Mouse (Mus musculus) stomach, postnatal 0 days (tissue): ENCODE results near the gene Rapgef3. TPM values are rescaled to one million over a fixed set of nuclear protein-coding genes. Genes with fewer than 3 reads are reported as not detected.

Experiments used
- ATAC-seq: fragments of 200-750 bp; cut with Nextera tagmentation; 2 replicates; pipeline ENCODE4 v1.8.0; 2017; ENCODE audit not compliant: low FRiP score, low TSS enrichment
- DNase-seq: peaks from one replicate; pipeline ENCODE4 v3.0.0-alpha.2; 2016; ENCODE audit warnings: low spot score
- H3K27ac ChIP-seq: fragments of 300-500 bp; sonication (generic); replicated peaks from 2 replicates; pipeline ENCODE4 v1.5.1; 2014; ENCODE audit warnings: mild to moderate bottlenecking, control low read depth
- H3K27me3 ChIP-seq: fragments of 300-500 bp; sonication (generic); 2 replicates; pipeline ENCODE4 v1.6.1; 2014; ENCODE audit warnings: low read length; ENCODE audit not compliant: control insufficient read depth, insufficient read depth
- H3K36me3 ChIP-seq: fragments of 300-500 bp; sonication (generic); 2 replicates; pipeline ENCODE4 v1.6.1; 2014; ENCODE audit warnings: low read length, mixed read lengths; ENCODE audit not compliant: control insufficient read depth, insufficient read depth
- H3K4me1 ChIP-seq: fragments of 300-500 bp; sonication (generic); replicated peaks from 2 replicates; pipeline ENCODE4 v1.6.1; 2014; ENCODE audit warnings: antibody characterized with exemption; ENCODE audit not compliant: control insufficient read depth, insufficient read depth
- H3K4me2 ChIP-seq: fragments of 300-500 bp; sonication (generic); replicated peaks from 2 replicates; pipeline ENCODE4 v1.6.1; 2014; ENCODE audit warnings: low read depth, mild to moderate bottlenecking, control low read depth, moderate library complexity
- H3K4me3 ChIP-seq: fragments of 300-500 bp; sonication (generic); 2 replicates; pipeline ENCODE4 v1.5.1; 2014; ENCODE audit warnings: low read depth, low read length, control low read depth
- H3K9ac ChIP-seq: fragments of 300-500 bp; sonication (generic); 2 replicates; pipeline ENCODE4 v1.6.1; 2014; ENCODE audit warnings: mild to moderate bottlenecking, low read length, control low read depth, mixed read lengths
- H3K9me3 ChIP-seq: fragments of 300-500 bp; sonication (generic); 2 replicates; pipeline ENCODE4 v1.6.1; 2016; ENCODE audit warnings: low read length; ENCODE audit not compliant: control insufficient read depth
- CTCF ChIP-seq: IDR thresholded peaks from 2 replicates; pipeline ENCODE4 v1.5.1; 2016; ENCODE audit warnings: antibody characterized with exemption, low read depth, mild to moderate bottlenecking, moderate library complexity
- EP300 ChIP-seq: optimal IDR thresholded peaks from 2 replicates; pipeline ENCODE3; 2016; ENCODE audit warnings: antibody characterized with exemption
- WGBS: fragments of 180-500 bp; shearing (Covaris S2); extraction: QIAGEN DNeasy Blood & Tissue Kit; methylation state at CpG from one replicate; pipeline ENCODE4 v1.1.7; 2014; 5-methylcytosine and 5-hydroxymethylcytosine counted together
- polyA plus RNA-seq: library from polyadenylated mRNA; unstranded; fragments of >200 nt; fragmentation: Nextera tagmentation; extraction: Ambion mirVana; gene quantifications from 2 replicates; pipeline ENCODE4 v1.2.1, GENCODE M21; 2015

Rapgef3 gene
- polyA plus RNA-seq, 1 experiment from 2014 or later, result 3.2 TPM

DNA sequence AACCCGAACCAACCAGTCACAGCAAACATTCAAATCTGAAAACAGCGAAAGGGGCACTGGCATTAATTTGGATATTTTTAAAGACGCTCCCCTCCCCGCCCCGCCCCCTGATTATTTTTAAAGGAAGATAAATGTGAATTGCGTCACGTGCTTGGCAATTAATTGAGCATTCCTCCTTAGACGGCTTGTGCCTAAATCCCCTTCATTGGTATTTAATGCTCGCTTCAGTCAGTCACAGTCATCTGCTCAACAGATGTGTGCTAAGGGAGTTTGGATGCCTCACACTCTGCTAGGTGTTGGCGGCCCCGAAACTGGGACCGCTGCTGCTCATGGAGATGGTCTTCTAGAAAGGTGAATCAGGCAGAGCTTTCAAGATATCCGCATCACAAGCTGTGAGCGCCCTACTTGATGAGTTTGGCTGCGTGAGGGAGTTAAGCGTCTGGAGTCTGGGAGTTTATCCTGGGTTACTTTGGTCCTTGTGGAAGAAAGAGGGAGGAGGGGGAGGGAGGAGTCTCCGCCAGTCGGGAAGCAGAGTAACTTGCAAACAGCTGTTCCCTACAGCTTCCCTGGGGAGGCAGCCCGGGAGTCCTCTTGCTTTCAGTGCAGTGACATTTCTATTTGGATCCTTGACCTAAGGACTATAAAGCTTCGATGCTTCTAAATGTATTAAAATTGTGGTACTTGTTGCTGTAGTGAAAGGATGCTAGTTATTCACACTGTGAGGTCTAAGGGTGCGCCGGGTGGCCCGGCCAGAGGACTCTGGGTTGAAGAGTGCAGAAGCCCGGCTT lies 14.4 kb upstream of the Rapgef3 start:
- no peaks in the 10 kb centered on the region for H3K36me3 ChIP-seq
- peak overlapping the region; percentile 45 for H3K4me2 ChIP-seq
- 9% methylated on average over 24 of the region's 24 CpGs for WGBS
- no peak overlapping the region for H3K4me3 ChIP-seq
- DNase-seq (no peak), ATAC-seq (no peak)
- TF ChIP-seq EP300 (no peak), CTCF (no peak)
- H3K9me3 ChIP-seq, result no peaks in the 10 kb centered on the region
- 0 out of 2 replicates have a peak, but pooled peaks cover 2% of the 10 kb centered on the region for H3K4me1 ChIP-seq
- H3K27ac ChIP-seq, result peak overlapping the region; percentile 65
- no peak overlapping the region for H3K9ac ChIP-seq
- no peaks in the 10 kb centered on the region for H3K27me3 ChIP-seq

DNA sequence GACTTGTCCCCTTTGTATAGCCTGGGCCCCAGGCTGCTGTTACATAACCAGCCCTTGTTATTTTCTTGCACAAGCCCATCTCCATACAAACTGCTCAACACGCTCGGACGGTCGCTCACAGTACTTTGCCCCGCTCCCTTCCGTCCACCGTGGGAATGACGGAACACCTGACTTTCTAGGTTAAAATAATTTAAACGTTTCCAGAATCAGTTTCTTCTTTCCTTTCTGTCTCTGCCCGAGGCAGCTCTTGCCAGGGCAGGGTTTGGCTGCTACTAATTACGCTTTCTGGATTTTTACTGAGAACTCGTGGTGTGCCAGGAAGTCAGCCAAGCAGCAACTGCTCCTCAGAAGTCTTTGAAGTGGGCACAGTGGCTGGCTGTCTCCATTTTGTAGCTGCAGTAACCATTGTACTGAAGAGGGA lies 12.8 kb upstream of the Rapgef3 start:
- Histone ChIP-seq H3K9me3 (no peaks in the 10 kb centered on the region), H3K4me3 (no peak overlapping the region), H3K27me3 (no peaks in the 10 kb centered on the region), H3K27ac (peak overlapping the region; percentile 49; the same call in 1 of the 2 replicates), H3K36me3 (no peaks in the 10 kb centered on the region), H3K9ac (no peak overlapping the region), H3K4me1 (0 out of 2 replicates have a peak, but pooled peaks cover 2% of the 10 kb centered on the region), H3K4me2 (no peak overlapping the region)
- ATAC-seq (no peak), DNase-seq (no peak)
- TF ChIP-seq EP300 (no peak), CTCF (no peak)
- WGBS, result 59% methylated on average over 12 of the region's 12 CpGs

GRCm38 (mm10) chr15:97779576-97779975 lies 11.8 kb upstream of the Rapgef3 start:
- H3K4me3 ChIP-seq, result no peak overlapping the region
- ATAC-seq (no peak), DNase-seq (no peak)
- no peak overlapping the region for H3K4me2 ChIP-seq
- H3K27ac ChIP-seq, result no peak overlapping the region
- H3K9ac ChIP-seq, result no peak overlapping the region
- H3K36me3 ChIP-seq, result no peaks in the 10 kb centered on the region
- no peaks in the 10 kb centered on the region for H3K9me3 ChIP-seq
- 0 out of 2 replicates have a peak, but pooled peaks cover 2% of the 10 kb centered on the region for H3K4me1 ChIP-seq
- H3K27me3 ChIP-seq, result no peaks in the 10 kb centered on the region
- TF ChIP-seq EP300 (no peak), CTCF (no peak)
- WGBS, result 96% methylated on average over 1 of the region's 1 CpGs

- H3K4me1 ChIP-seq, result 0 out of 2 replicates have a peak, but pooled peaks cover 2% of the 10 kb centered on the region
- ATAC-seq (no peak), DNase-seq (no peak)
- H3K27ac ChIP-seq, result no peak within 1 kb of the TSS; the same call in 1 of the 2 replicates
- TF ChIP-seq CTCF, result no peak
- no peak for TF ChIP-seq EP300
- H3K4me2 ChIP-seq, result no peak within 1 kb of the TSS
- H3K9ac ChIP-seq, result no peak within 1 kb of the TSS
- no peak within 1 kb of the TSS for H3K4me3 ChIP-seq
- H3K27me3 ChIP-seq, result no peaks in the 10 kb centered on the region
- no peaks in the 10 kb centered on the region for H3K9me3 ChIP-seq
- H3K36me3 ChIP-seq, result no peaks in the 10 kb centered on the region
- 70% methylated on average over 8 of the region's 8 CpGs for WGBS
These were observed 10.7 kb upstream of the Rapgef3 start, which contains the start of gene Slc48a1 for GRCm38 (mm10) chr15:97778311-97779098. TSS of gene Slc48a1 (plus strand) at chr15:97778520.

DNA sequence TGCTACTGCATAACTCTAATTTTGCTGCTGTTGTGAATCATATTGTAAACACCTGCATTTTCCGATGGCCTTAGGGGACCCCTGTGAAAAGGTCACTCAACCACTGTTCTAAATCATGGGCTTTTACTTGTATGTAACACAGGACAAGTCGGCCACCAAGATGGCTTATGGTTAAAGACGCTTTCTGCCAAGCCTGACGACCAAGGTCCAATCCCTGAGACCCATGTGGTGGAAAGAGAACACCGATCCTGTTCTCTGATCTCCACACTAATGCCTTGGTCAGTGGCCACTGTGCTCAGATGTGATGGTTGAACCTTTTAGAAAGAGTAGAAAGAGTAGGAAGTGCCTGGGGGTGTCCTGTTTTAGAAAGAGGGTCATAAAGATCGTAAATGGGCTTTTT lies 9.1 kb upstream of the Rapgef3 start:
- TF ChIP-seq CTCF (no peak), EP300 (no peak)
- no peak overlapping the region for H3K27ac ChIP-seq
- DNase-seq, result no peak
- H3K36me3 ChIP-seq, result no peaks in the 10 kb centered on the region
- 0 out of 2 replicates have a peak, but pooled peaks cover 2% of the 10 kb centered on the region for H3K4me1 ChIP-seq
- no peaks in the 10 kb centered on the region for H3K27me3 ChIP-seq
- no peak overlapping the region for H3K4me3 ChIP-seq
- no peak for ATAC-seq
- WGBS, result 80% methylated on average over 6 of the region's 6 CpGs
- H3K9me3 ChIP-seq, result no peaks in the 10 kb centered on the region
- no peak overlapping the region for H3K9ac ChIP-seq
- no peak overlapping the region for H3K4me2 ChIP-seq
